Comparison of ENCODE assay signal across 18 mouse cellular contexts in genomic region chr2:90575713-90576112, GRCm38 (mm10). TPM values are rescaled to one million over a fixed set of nuclear protein-coding genes. Genes with fewer than 3 reads are reported as not detected.
DNase-seq lines count a peak whose midpoint lies in the region; ATAC-seq and TF ChIP-seq lines count a peak whose summit lies in the region.
"Had no signal": no experiment of that assay in that cellular context is flagged by ENCODE, and none has a peak within 500 bp of the region (broad histone marks: within the 10 kb centered on the region; RNA-seq: fewer than 3 reads in every experiment).

No protein-coding gene starts in this region.

- H3K27ac ChIP-seq in liver, embryonic 12.5 days: peak overlapping the region; percentile 76
- 0 out of 2 replicates have a peak overlapping the region, but pooled peaks have one; percentile 19 for H3K27ac ChIP-seq in stomach, embryonic 15.5 days
- H3K27ac ChIP-seq: forebrain, embryonic 12.5 days; limb, embryonic 15.5 days; midbrain, embryonic 12.5 days; neural tube, embryonic 15.5 days had no signal

- no peak overlapping the region for H3K4me3 ChIP-seq in lung, adult 2 months (replicated peaks; ENCODE audit: extremely low read depth, low read depth, low read length)
- H3K4me3 ChIP-seq in liver, embryonic 12.5 days: no peak overlapping the region
- H3K4me3 ChIP-seq in stomach, embryonic 15.5 days (replicated peaks): no peak overlapping the region
- H3K4me3 ChIP-seq: forebrain, embryonic 12.5 days; limb, embryonic 15.5 days; midbrain, embryonic 12.5 days; myocyte; neural tube, embryonic 15.5 days had no signal

- 84% methylated on average over 5 of the region's 5 CpGs for WGBS in lung, adult 2 months
- 64% methylated on average over 5 of the region's 5 CpGs for WGBS in liver, embryonic 12.5 days (ENCODE audit: insufficient replicate concordance)
- 77% methylated on average over 5 of the region's 5 CpGs for WGBS in stomach, embryonic 15.5 days

- H3K36me3 ChIP-seq in liver, embryonic 12.5 days: no peaks in the 10 kb centered on the region
- H3K36me3 ChIP-seq in stomach, embryonic 15.5 days: no peaks in the 10 kb centered on the region
- H3K36me3 ChIP-seq: forebrain, embryonic 12.5 days; limb, embryonic 15.5 days; midbrain, embryonic 12.5 days; neural tube, embryonic 15.5 days had no signal

- no peaks in the 10 kb centered on the region for H3K27me3 ChIP-seq in liver, embryonic 12.5 days (replicated peaks)
- no peaks in the 10 kb centered on the region for H3K27me3 ChIP-seq in stomach, embryonic 15.5 days (replicated peaks)
- H3K27me3 ChIP-seq: forebrain, embryonic 12.5 days; limb, embryonic 15.5 days; midbrain, embryonic 12.5 days; neural tube, embryonic 15.5 days; Patski had no signal

- H3K9me3 ChIP-seq in liver, embryonic 12.5 days (replicated peaks): no peaks in the 10 kb centered on the region
- H3K9me3 ChIP-seq in stomach, embryonic 15.5 days: no peaks in the 10 kb centered on the region
- H3K9me3 ChIP-seq: forebrain, embryonic 12.5 days; limb, embryonic 15.5 days; midbrain, embryonic 12.5 days; neural tube, embryonic 15.5 days had no signal

- no peak for ATAC-seq in liver, embryonic 12.5 days
- ATAC-seq in stomach, embryonic 15.5 days (ENCODE audit: insufficient read depth, low FRiP score, low read depth): no peak
- no peak for ATAC-seq in CD4-positive, CD25-positive, alpha-beta regulatory T cell, adult 4 months
- ATAC-seq: activated CD4-positive, CD25-positive, alpha-beta regulatory T cell, adult 4 months; Patski had no signal

- H3K9ac ChIP-seq in liver, embryonic 12.5 days: peak overlapping the region; percentile 39; the same call in 1 of the 2 replicates
- H3K9ac ChIP-seq in stomach, embryonic 15.5 days: no peak overlapping the region
- H3K9ac ChIP-seq: forebrain, embryonic 12.5 days; limb, embryonic 15.5 days; midbrain, embryonic 12.5 days; neural tube, embryonic 15.5 days had no signal

- TF ChIP-seq CTCF in lung, adult 2 months (IDR thresholded peaks at IDR 0.05; ENCODE audit: insufficient read depth, low read length): no peak

- H3K4me2 ChIP-seq in liver, embryonic 12.5 days: peak overlapping the region; percentile 67
- no peak overlapping the region for H3K4me2 ChIP-seq in stomach, embryonic 15.5 days
- H3K4me2 ChIP-seq: forebrain, embryonic 12.5 days; heart, embryonic 11.5 days; limb, embryonic 15.5 days; midbrain, embryonic 12.5 days; neural tube, embryonic 15.5 days had no signal

- DNase-seq in heart, adult 11 months: peak; percentile 46
- no peak for DNase-seq in heart, postnatal 4 days
- peak; percentile 2 for DNase-seq in lung, adult 2 months
- no peak for DNase-seq in lung, postnatal 25 days (ENCODE audit: low spot score)
- no peak for DNase-seq in frontal cortex, postnatal 25 days (ENCODE audit: low spot score in 2 of 2)
- DNase-seq: lung, postnatal 36 days; thymus, adult 2 months had no signal

- no peak for TF ChIP-seq POLR2A in lung, adult 2 months (IDR thresholded peaks at IDR 0.05; ENCODE audit: borderline replicate concordance, extremely low read depth, low read depth, low read length)

- H3K4me1 ChIP-seq in lung, adult 2 months (ENCODE audit: control insufficient read depth, insufficient read depth, low read length): peaks cover 3% of the 10 kb centered on the region; the same call in 1 of the 2 replicates
- H3K4me1 ChIP-seq in liver, embryonic 12.5 days: peaks cover 83% of the 10 kb centered on the region
- peaks cover 8% of the 10 kb centered on the region for H3K4me1 ChIP-seq in stomach, embryonic 15.5 days

RNA-seq across cellular contexts. Expression of gene Ptprj, which starts 4.7 kb away (rescaled TPM):
- total RNA-seq in heart, postnatal 4 days (2021): 1 to 10 TPM; 7.6 to 8.7 TPM
- 10.1 and 16.0 TPM in 2 replicates for polyA plus RNA-seq in lung, adult 2 months (2012; rRNA removed)
- 3.0 and 3.7 TPM in 2 replicates for polyA plus RNA-seq in liver, embryonic 12.5 days (2016; fragmentation: Nextera tagmentation; extraction: Ambion mirVana)
- 4.9 and 5.4 TPM in 2 replicates for polyA plus RNA-seq in stomach, embryonic 15.5 days (2015; fragmentation: Nextera tagmentation; extraction: Ambion mirVana)
- 1 to 10 TPM; 5.2 to 7.0 TPM for polyA plus RNA-seq in CD4-positive, CD25-positive, alpha-beta regulatory T cell, adult 4 months (2017; shearing (Covaris generic))

Comparison
In these comparisons a context has a peak if more than half of its experiments do, and no peak if none do; other contexts are left out.
1. DNase-seq: peak in heart, adult 11 months (single experiment) and lung, adult 2 months (single experiment); none in heart, postnatal 4 days (single experiment), lung, postnatal 25 days (single experiment) and frontal cortex, postnatal 25 days (0 of 2).